Mouse (Mus musculus): ENCODE results near the gene Ndufc1. TPM values are rescaled to one million over a fixed set of nuclear protein-coding genes. Genes with fewer than 3 reads are reported as not detected.
A peak's percentile ranks its signal among the peaks of the same experiment; 100 is the strongest.

Ndufc1 gene
- polyA plus RNA-seq, 1 experiment from 2014 or later: 563 TPM

DNA sequence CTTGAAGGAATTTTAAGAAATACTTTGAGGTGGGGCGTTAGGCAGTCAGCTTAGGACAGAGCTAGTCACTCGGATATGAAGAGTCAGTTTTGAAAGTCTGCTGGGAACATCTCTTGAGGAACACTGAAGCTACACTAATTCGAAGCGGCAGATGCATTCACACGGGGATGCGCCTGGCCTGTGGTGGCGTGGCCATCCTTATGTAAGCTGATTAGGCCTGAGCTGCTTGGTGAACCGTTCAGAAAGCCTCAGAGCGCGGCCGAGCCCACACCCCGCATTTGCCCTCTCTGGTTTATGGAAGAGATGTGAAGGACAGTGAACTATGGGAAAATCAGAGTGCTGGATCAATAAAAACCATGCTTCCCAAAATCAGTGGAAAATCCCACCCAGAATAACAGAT, 25.4 kb downstream of the Ndufc1 start:
- Histone ChIP-seq H3K4me3 (replicated peaks) (no peak overlapping the region), H3K9ac (no peak overlapping the region), H3K27me3 (no peaks in the 10 kb centered on the region), H3K9me3 (replicated peaks) (no peaks in the 10 kb centered on the region), H3K4me1 (replicated peaks) (peaks cover 37% of the 10 kb centered on the region), H3K27ac (no peak overlapping the region), H3K36me3 (no peaks in the 10 kb centered on the region), H3K4me2 (no peak overlapping the region)
- 76% methylated on average over 12 of the region's 12 CpGs for WGBS (ENCODE audit: insufficient replicate concordance)
- ATAC-seq (ENCODE audit: low read depth) (no peak), DNase-seq (no peak)

DNA sequence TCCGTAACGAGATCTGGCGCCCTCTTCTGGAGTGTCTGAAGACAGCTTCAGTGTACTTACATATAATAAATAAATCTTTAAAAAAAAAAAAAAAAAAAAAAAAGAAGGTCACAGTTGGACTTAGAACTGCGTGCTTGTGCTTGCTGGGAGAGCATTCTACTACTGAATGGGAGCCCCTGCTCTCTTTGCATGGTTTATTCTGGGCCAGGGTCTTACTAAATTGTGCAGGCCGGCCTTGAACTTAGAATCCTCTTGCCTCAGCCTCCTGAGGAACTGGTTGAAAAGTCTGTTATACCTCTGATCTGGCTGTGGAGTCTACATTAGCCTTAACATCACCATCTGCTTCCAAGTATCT, 28.2 kb downstream of the Ndufc1 start:
- no peak for ATAC-seq (ENCODE audit: low read depth)
- no peak overlapping the region for H3K27ac ChIP-seq
- 45% methylated on average over 4 of the region's 5 CpGs for WGBS (ENCODE audit: insufficient replicate concordance)
- H3K4me2 ChIP-seq: no peak overlapping the region
- H3K27me3 ChIP-seq: no peaks in the 10 kb centered on the region
- H3K9me3 ChIP-seq (replicated peaks): no peaks in the 10 kb centered on the region
- peaks cover 39% of the 10 kb centered on the region for H3K4me1 ChIP-seq (replicated peaks)
- DNase-seq: no peak
- H3K36me3 ChIP-seq: no peaks in the 10 kb centered on the region
- H3K4me3 ChIP-seq (replicated peaks): no peak overlapping the region
- H3K9ac ChIP-seq: no peak overlapping the region

DNA sequence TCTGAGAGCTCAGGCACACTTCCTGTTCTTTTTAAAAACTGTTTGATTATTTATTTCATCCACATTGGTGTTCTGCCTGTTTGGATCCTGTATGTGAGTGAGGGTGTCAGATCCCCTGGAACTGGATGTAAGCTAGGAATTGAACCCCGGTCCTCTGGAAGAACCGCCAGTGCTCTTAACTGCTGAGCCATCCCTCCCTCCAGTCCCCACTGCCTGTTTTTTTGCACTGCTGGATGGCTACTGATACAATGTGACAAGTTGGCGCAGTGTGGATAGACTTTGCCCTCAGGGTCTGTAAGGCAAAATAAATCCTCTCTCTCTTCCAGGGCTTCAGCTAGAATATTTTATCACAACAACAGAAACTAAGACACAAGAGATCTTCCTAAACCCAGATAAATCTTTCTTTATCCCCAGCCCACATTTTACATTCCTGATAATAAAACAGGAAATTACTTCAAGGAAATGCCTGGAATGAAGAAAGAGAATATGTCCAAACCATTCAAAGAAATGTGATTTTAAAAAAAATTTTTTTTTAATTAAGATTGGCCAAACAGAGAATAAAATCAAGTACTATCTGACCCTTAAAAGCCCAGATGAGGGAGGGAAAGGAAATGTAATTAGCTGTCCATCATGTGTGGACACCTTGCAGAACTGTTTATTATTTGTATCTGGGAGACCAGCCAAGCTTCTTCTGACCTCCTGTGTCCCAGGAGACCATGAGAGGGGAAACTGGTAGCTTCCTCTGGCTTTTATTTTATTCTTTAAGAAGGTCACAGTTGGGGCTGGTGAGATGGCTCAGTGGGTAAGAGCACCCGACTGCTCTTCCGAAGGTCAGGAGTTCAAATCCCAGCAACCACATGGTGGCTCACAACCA, 28.8 kb downstream of the Ndufc1 start:
- Histone ChIP-seq H3K9me3 (replicated peaks) (no peaks in the 10 kb centered on the region), H3K27me3 (no peaks in the 10 kb centered on the region), H3K36me3 (no peaks in the 10 kb centered on the region), H3K4me3 (replicated peaks) (no peak overlapping the region), H3K9ac (no peak overlapping the region), H3K27ac (peak overlapping the region; percentile 31; the same call in 1 of the 2 replicates), H3K4me1 (replicated peaks) (peaks cover 38% of the 10 kb centered on the region), H3K4me2 (no peak overlapping the region)
- ATAC-seq (ENCODE audit: low read depth) (no peak), DNase-seq (no peak)
- WGBS (ENCODE audit: insufficient replicate concordance): 68% methylated on average over 5 of the region's 5 CpGs

DNA sequence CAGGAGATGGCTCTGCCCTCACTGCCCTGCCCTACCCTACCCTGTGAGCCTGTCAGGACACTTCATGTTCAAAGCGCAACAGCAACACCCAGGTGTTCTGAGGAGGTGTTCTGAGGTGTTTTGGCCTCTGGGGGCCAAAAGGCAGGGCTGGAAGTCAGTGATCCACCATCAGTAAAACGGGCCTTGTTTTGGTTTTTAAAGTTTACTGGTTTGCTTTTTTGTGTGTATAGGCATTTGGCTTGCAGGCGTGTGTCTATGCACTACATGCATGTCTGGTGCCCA, 30.2 kb downstream of the Ndufc1 start:
- H3K9me3 ChIP-seq (replicated peaks): no peaks in the 10 kb centered on the region
- H3K4me1 ChIP-seq (replicated peaks): peaks cover 38% of the 10 kb centered on the region
- no peak for DNase-seq
- peak overlapping the region; percentile 61 for H3K9ac ChIP-seq
- no peaks in the 10 kb centered on the region for H3K36me3 ChIP-seq
- no peaks in the 10 kb centered on the region for H3K27me3 ChIP-seq
- peak overlapping the region; percentile 69; the same call in 1 of the 2 replicates for H3K27ac ChIP-seq
- H3K4me3 ChIP-seq (replicated peaks): peak overlapping the region; percentile 53
- WGBS (ENCODE audit: insufficient replicate concordance): 73% methylated on average over 3 of the region's 3 CpGs
- no peak for ATAC-seq (ENCODE audit: low read depth)
- peak overlapping the region; percentile 68 for H3K4me2 ChIP-seq

DNA sequence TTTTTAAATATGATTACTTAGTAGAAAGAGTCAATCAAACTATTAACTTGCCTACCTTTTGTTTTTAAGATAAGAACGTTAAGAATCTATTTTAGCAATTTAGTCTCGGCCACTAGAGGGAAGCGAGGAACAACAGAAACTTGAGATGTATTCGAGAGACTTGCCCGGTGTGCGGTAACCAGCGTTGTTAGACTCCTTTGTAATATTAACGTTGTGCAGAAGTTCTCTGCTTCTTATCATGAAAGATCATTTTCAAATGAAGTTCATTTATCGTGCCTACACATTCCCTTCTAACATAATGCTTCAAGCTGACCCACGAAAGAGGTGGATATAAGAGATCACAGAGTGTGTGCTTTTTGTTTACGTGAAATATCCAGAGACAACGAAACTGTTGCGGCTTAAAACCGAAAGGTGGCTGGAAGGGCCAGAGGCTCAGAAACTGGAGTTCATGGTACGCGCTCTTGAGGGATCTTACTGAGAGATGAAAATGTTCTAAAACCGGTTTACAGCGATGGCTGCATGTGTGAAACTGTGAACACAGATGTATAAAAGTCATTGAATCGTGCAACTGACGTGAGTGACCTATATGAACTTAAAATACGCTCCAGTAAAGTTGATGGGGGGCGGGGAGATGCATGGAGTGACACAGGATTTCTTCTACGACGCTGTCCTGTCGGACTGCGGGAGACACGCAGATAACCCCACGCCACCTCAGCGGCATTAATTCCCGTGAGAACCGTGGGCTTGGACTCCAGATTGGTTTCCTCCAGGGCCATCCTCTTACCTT, 30.7 kb downstream of the Ndufc1 start:
- Histone ChIP-seq H3K36me3 (no peaks in the 10 kb centered on the region), H3K27ac (peak overlapping the region; percentile 69), H3K4me3 (replicated peaks) (peak overlapping the region; percentile 53), H3K27me3 (no peaks in the 10 kb centered on the region), H3K9me3 (replicated peaks) (no peaks in the 10 kb centered on the region), H3K4me2 (peak overlapping the region; percentile 68), H3K4me1 (replicated peaks) (peaks cover 40% of the 10 kb centered on the region), H3K9ac (peak overlapping the region; percentile 61)
- 32% methylated on average over 31 of the region's 31 CpGs for WGBS (ENCODE audit: insufficient replicate concordance)
- ATAC-seq (ENCODE audit: low read depth) (no peak), DNase-seq (no peak)

DNA sequence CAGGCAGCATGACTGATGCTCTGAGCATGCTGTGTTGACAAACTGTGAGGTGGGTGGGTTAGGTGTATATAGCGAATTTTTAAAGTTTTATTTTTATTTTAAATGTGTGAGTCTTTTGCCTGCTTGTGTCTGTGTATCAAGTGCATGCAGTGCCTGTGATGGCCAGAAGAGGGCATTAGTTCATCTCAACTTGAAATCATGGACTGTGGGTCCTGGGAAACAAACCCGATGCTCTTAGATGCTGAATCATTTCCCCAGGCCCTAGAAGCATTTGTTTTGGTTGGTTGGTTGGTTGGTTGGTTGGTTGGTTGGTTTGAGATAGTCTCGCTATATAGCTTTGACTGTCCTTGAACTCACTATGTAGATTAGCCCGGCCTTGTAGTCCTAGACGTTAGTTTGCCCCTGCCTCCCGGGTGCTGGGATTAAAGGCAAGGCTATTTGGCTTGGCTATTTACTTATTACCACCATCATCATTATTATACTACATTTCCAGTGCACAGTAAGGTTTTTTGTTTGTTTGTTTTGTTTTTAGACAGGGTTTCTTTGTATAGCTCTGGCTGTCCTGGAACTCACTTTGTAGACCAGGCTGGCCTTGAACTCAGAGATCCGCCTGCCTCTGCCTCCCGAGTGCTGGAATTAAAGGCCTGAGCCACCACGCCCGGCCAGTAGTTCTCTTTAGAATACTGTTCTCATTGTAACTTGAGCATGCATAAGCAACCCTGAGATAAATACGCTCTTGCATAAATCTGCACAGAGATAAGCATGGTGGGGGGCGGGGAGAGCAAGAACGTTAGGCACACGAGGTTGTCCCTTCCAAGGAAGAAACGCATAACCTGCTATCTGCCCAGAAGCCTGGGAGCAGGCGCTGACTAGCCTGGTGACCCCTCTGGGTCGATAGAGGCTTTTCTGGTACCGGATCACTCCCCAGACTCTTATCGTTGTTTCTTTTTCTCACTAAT, 33.2 kb downstream of the Ndufc1 start:
- ATAC-seq (ENCODE audit: low read depth): peak; percentile 80
- H3K9me3 ChIP-seq (replicated peaks): no peaks in the 10 kb centered on the region
- H3K9ac ChIP-seq: no peak overlapping the region
- H3K36me3 ChIP-seq: no peaks in the 10 kb centered on the region
- H3K27me3 ChIP-seq: no peaks in the 10 kb centered on the region
- DNase-seq: peak; percentile 73
- no peak overlapping the region for H3K4me3 ChIP-seq (replicated peaks)
- H3K4me2 ChIP-seq: 0 out of 2 replicates have a peak overlapping the region, but pooled peaks have one; percentile 8
- H3K4me1 ChIP-seq (replicated peaks): peaks cover 46% of the 10 kb centered on the region
- peak overlapping the region; percentile 54 for H3K27ac ChIP-seq
- 33% methylated on average over 19 of the region's 19 CpGs for WGBS (ENCODE audit: insufficient replicate concordance)

DNA sequence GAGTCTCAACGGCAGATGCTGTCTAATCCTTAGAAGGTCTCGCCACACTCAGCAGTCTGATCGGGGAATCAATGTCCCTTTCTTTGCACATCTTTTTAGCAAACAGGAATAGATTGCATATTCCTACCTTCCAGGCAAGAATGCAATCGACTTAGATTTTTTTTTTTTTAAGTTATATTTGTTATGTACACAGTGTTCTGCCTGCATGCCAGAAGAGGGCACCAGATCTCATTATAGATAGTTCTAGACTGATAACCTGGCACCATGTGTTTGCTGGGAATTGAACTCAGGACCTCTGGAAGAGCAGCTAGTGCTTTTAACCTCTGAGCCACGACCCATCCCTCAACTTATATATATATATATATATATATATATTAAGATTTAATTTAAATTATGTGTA, 35.2 kb downstream of the Ndufc1 start:
- Histone ChIP-seq H3K4me3 (replicated peaks) (no peak overlapping the region), H3K36me3 (no peaks in the 10 kb centered on the region), H3K27me3 (no peaks in the 10 kb centered on the region), H3K4me2 (no peak overlapping the region), H3K27ac (no peak overlapping the region), H3K9ac (no peak overlapping the region), H3K9me3 (replicated peaks) (no peaks in the 10 kb centered on the region), H3K4me1 (replicated peaks) (peaks cover 41% of the 10 kb centered on the region)
- DNase-seq (no peak), ATAC-seq (ENCODE audit: low read depth) (no peak)
- 59% methylated on average over 5 of the region's 5 CpGs for WGBS (ENCODE audit: insufficient replicate concordance)

DNA sequence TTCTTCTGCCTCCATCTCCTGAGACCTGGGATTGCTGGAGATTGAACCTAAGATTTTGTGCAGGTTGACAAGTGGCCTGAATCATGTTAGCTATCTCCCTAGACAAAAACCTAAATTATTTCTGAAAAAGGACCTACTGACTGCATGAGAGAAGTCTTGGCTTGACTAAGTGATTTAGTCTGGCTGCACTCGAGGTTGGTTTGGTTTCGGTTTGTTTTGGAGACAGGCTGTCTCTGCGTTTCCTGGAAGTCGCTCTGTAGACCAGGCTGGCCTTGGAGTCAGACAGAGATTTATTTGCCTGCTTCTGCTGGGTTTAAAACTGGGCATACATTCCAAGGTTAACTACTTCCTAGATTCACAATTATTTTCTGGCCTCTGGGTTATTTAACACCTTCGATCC, 35.9 kb downstream of the Ndufc1 start:
- H3K4me2 ChIP-seq: no peak overlapping the region
- no peak for DNase-seq

DNA sequence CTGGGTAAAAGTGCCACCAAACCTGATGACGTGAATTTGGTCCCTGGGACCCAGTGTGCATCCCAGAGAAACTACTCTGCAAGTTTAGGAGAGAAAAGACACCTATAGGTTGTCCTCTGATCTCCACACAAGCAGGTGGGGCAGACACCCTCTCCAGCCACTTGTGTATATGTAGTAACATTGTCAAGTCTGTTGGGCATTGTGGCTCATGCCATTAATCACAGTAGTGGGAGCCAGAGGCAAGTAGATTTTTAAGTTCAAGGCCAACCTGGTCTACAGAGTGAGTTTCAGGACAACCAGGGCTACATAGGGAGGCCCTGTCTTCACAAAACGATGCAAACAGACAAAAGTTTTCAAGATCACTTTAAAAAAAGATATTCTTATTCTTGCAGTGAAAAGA, 37.0 kb downstream of the Ndufc1 start:
- ATAC-seq (ENCODE audit: low read depth) (no peak), DNase-seq (no peak)
- Histone ChIP-seq H3K4me3 (replicated peaks) (no peak overlapping the region), H3K4me2 (no peak overlapping the region), H3K9me3 (replicated peaks) (no peaks in the 10 kb centered on the region), H3K9ac (no peak overlapping the region), H3K36me3 (no peaks in the 10 kb centered on the region), H3K4me1 (replicated peaks) (peaks cover 44% of the 10 kb centered on the region), H3K27ac (no peak overlapping the region), H3K27me3 (no peaks in the 10 kb centered on the region)
- WGBS (ENCODE audit: insufficient replicate concordance): 61% methylated on average over 2 of the region's 2 CpGs

More for the DNA sequence above, 35.9 kb downstream of the Ndufc1 start:
- Histone ChIP-seq H3K36me3 (no peaks in the 10 kb centered on the region), H3K4me3 (replicated peaks) (no peak overlapping the region), H3K4me1 (replicated peaks) (peaks cover 41% of the 10 kb centered on the region), H3K27me3 (no peaks in the 10 kb centered on the region), H3K9me3 (replicated peaks) (no peaks in the 10 kb centered on the region), H3K9ac (peak overlapping the region; percentile 29; the same call in 1 of the 2 replicates), H3K27ac (no peak overlapping the region)
- no peak for ATAC-seq (ENCODE audit: low read depth)
- 47% methylated on average over 5 of the region's 5 CpGs for WGBS (ENCODE audit: insufficient replicate concordance)

DNA sequence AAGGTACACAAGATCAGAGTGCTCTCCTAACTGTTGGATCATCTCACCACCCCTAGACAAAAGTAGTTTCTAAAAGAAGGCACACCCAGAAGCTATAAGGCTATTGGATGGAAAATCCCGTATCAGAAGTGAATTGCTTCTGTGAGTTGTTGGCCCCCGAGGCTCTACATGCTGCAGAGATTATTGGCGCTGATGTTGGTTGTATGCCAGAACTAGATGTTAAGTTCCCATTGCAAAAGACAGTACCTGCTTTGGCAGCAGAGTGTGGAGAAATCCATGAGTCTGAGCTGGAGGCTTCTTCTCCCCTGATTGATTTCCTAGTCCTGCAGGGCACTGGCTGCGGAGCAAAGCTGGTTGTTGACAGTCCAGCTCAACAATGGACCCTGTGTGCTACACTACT, 40.8 kb downstream of the Ndufc1 start:
- H3K4me1 ChIP-seq (replicated peaks): peaks cover 57% of the 10 kb centered on the region
- H3K27ac ChIP-seq: peak overlapping the region; percentile 73; the same call in 1 of the 2 replicates
- 50% methylated on average over 4 of the region's 4 CpGs for WGBS (ENCODE audit: insufficient replicate concordance)
- H3K36me3 ChIP-seq: no peaks in the 10 kb centered on the region
- no peaks in the 10 kb centered on the region for H3K9me3 ChIP-seq (replicated peaks)
- DNase-seq: no peak
- H3K4me2 ChIP-seq: peak overlapping the region; percentile 23; the same call in 1 of the 2 replicates
- no peak overlapping the region for H3K4me3 ChIP-seq (replicated peaks)
- no peak for ATAC-seq (ENCODE audit: low read depth)
- no peak overlapping the region; the same call in 1 of the 2 replicates for H3K9ac ChIP-seq
- no peaks in the 10 kb centered on the region for H3K27me3 ChIP-seq

DNA sequence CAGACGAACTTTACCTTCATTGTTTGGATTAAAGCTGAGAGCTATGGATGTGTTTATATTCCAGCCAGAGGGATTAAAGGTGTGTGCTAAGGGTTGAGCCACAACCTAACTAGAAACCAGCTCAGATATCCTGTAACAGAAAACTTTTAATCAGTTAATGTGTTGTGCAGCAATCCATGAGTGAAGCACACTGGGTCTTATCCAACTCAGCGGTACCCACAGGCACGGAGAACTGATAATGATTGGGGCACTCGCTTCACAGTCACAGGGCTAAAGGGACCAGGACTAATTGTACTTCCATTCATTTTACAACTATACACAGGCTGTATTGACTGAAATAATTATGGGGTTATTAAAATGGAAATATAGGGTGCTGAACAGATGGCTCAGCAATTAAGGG, 41.9 kb downstream of the Ndufc1 start:
- WGBS (ENCODE audit: insufficient replicate concordance): 20% methylated on average over 4 of the region's 4 CpGs
- Histone ChIP-seq H3K9ac (peak overlapping the region; percentile 12; the same call in 1 of the 2 replicates), H3K27ac (peak overlapping the region; percentile 73), H3K4me1 (replicated peaks) (peaks cover 60% of the 10 kb centered on the region), H3K4me2 (peak overlapping the region; percentile 32), H3K36me3 (no peaks in the 10 kb centered on the region), H3K9me3 (replicated peaks) (no peaks in the 10 kb centered on the region), H3K4me3 (replicated peaks) (no peak overlapping the region), H3K27me3 (no peaks in the 10 kb centered on the region)
- no peak for DNase-seq
- ATAC-seq (ENCODE audit: low read depth): peak; percentile 78

Data from liver, embryonic 13.5 days (tissue).